Mouse (Mus musculus): ENCODE measurements at regions not wholly inside any gene's neighbourhood (a gene's known extent, or its start where the extent isn't known, plus 50 kb on each side); places are given as distances from the start of the nearest gene placed in this dataset.

- WGBS: 87% methylated on average over 10 of the region's 10 CpGs
- no peaks in the 10 kb centered on the region for H3K36me3 ChIP-seq (ENCODE audit: control insufficient read depth, insufficient read depth)
Observed at GRCm38 (mm10) chr12:4542191-4542590, 50.2 kb upstream of the Itsn2 start.

GRCm38 (mm10) chr12:4534252-4534651, 57.3 kb upstream of the Ncoa1 start:
- no peak overlapping the region for H3K27ac ChIP-seq (ENCODE audit: low read depth, low read length)
- 24% methylated on average over 5 of the region's 5 CpGs for WGBS
- no peaks in the 10 kb centered on the region for H3K9me3 ChIP-seq (ENCODE audit: control insufficient read depth)
- TF ChIP-seq CTCF (IDR thresholded peaks at IDR 0.05; ENCODE audit: low read depth): no peak
- no peaks in the 10 kb centered on the region for H3K4me1 ChIP-seq (replicated peaks; ENCODE audit: control insufficient read depth, insufficient read depth, low read length)
- H3K36me3 ChIP-seq (ENCODE audit: control insufficient read depth, insufficient read depth): no peaks in the 10 kb centered on the region
- H3K4me3 ChIP-seq (ENCODE audit: low read depth, low read length): no peak overlapping the region
- peak; percentile 99 for ATAC-seq
- H3K9ac ChIP-seq (ENCODE audit: low read depth, low read length): no peak overlapping the region
- no peak overlapping the region for H3K4me2 ChIP-seq (replicated peaks; ENCODE audit: low read depth)
- no peaks in the 10 kb centered on the region for H3K27me3 ChIP-seq (replicated peaks; ENCODE audit: control insufficient read depth, insufficient read depth, low read length)

More at GRCm38 (mm10) chr12:4542191-4542590, 50.2 kb upstream of the Itsn2 start:
- ATAC-seq: no peak
- H3K4me2 ChIP-seq (replicated peaks; ENCODE audit: low read depth): no peak overlapping the region
- H3K4me1 ChIP-seq (replicated peaks; ENCODE audit: control insufficient read depth, insufficient read depth, low read length): no peaks in the 10 kb centered on the region; the same call in 1 of the 2 replicates
- no peak overlapping the region for H3K4me3 ChIP-seq (ENCODE audit: low read depth, low read length)
- no peaks in the 10 kb centered on the region for H3K9me3 ChIP-seq (ENCODE audit: control insufficient read depth)
- H3K27ac ChIP-seq (ENCODE audit: low read depth, low read length): no peak overlapping the region
- no peaks in the 10 kb centered on the region for H3K27me3 ChIP-seq (replicated peaks; ENCODE audit: control insufficient read depth, insufficient read depth, low read length)
- no peak for TF ChIP-seq CTCF (IDR thresholded peaks at IDR 0.05; ENCODE audit: low read depth)
- no peak overlapping the region for H3K9ac ChIP-seq (ENCODE audit: low read depth, low read length)

- 52% methylated on average over 2 of the region's 2 CpGs for WGBS
- H3K4me1 ChIP-seq (replicated peaks; ENCODE audit: control insufficient read depth, insufficient read depth, low read length): no peaks in the 10 kb centered on the region
- H3K9ac ChIP-seq (ENCODE audit: low read depth, low read length): no peak overlapping the region
- no peaks in the 10 kb centered on the region for H3K27me3 ChIP-seq (replicated peaks; ENCODE audit: control insufficient read depth, insufficient read depth, low read length)
- H3K4me2 ChIP-seq (replicated peaks; ENCODE audit: low read depth): no peak overlapping the region
- no peak for TF ChIP-seq CTCF (IDR thresholded peaks at IDR 0.05; ENCODE audit: low read depth)
- H3K4me3 ChIP-seq (ENCODE audit: low read depth, low read length): no peak overlapping the region
- no peaks in the 10 kb centered on the region for H3K36me3 ChIP-seq (ENCODE audit: control insufficient read depth, insufficient read depth)
- H3K27ac ChIP-seq (ENCODE audit: low read depth, low read length): no peak overlapping the region
- no peaks in the 10 kb centered on the region for H3K9me3 ChIP-seq (ENCODE audit: control insufficient read depth)
- peak; percentile 50 for ATAC-seq
Observed at GRCm38 (mm10) chr12:4533710-4534109, 56.7 kb upstream of the Ncoa1 start.

- ATAC-seq: no peak
- H3K4me1 ChIP-seq (replicated peaks; ENCODE audit: control insufficient read depth, insufficient read depth, low read length): no peaks in the 10 kb centered on the region
- no peak overlapping the region for H3K27ac ChIP-seq (ENCODE audit: low read depth, low read length)
- WGBS: 64% methylated on average over 3 of the region's 3 CpGs
- H3K4me2 ChIP-seq (replicated peaks; ENCODE audit: low read depth): no peak overlapping the region
- H3K36me3 ChIP-seq (ENCODE audit: control insufficient read depth, insufficient read depth): no peaks in the 10 kb centered on the region
- no peak overlapping the region for H3K9ac ChIP-seq (ENCODE audit: low read depth, low read length)
- H3K27me3 ChIP-seq (replicated peaks; ENCODE audit: control insufficient read depth, insufficient read depth, low read length): no peaks in the 10 kb centered on the region
- H3K4me3 ChIP-seq (ENCODE audit: low read depth, low read length): no peak overlapping the region
- H3K9me3 ChIP-seq (ENCODE audit: control insufficient read depth): no peaks in the 10 kb centered on the region
- TF ChIP-seq CTCF (IDR thresholded peaks at IDR 0.05; ENCODE audit: low read depth): no peak
Observed at GRCm38 (mm10) chr12:4532707-4533106, 55.7 kb upstream of the Ncoa1 start.

- WGBS: 61% methylated on average over 2 of the region's 2 CpGs
- no peak overlapping the region for H3K4me3 ChIP-seq (ENCODE audit: low read depth, low read length)
- no peaks in the 10 kb centered on the region for H3K9me3 ChIP-seq (ENCODE audit: control insufficient read depth)
- no peak for ATAC-seq
- H3K4me1 ChIP-seq (replicated peaks; ENCODE audit: control insufficient read depth, insufficient read depth, low read length): no peaks in the 10 kb centered on the region; the same call in 1 of the 2 replicates
- no peak overlapping the region for H3K27ac ChIP-seq (ENCODE audit: low read depth, low read length)
- H3K4me2 ChIP-seq (replicated peaks; ENCODE audit: low read depth): no peak overlapping the region
- no peaks in the 10 kb centered on the region for H3K27me3 ChIP-seq (replicated peaks; ENCODE audit: control insufficient read depth, insufficient read depth, low read length)
- no peak overlapping the region for H3K9ac ChIP-seq (ENCODE audit: low read depth, low read length)
- no peaks in the 10 kb centered on the region for H3K36me3 ChIP-seq (ENCODE audit: control insufficient read depth, insufficient read depth)
- no peak for TF ChIP-seq CTCF (IDR thresholded peaks at IDR 0.05; ENCODE audit: low read depth)
Observed at GRCm38 (mm10) chr12:4527027-4527426, 50.0 kb upstream of the Ncoa1 start.
